Mouse (Mus musculus) heart, embryonic 14.5 days (tissue): ENCODE results near the gene Gpr83. TPM values are rescaled to one million over a fixed set of nuclear protein-coding genes. Genes with fewer than 3 reads are reported as not detected.

Experiments used
- ATAC-seq: fragments of 200-750 bp; cut with Nextera tagmentation; 2 replicates; pipeline ENCODE4 v1.8.0; 2017; ENCODE audit warnings: low read depth, moderate TSS enrichment; ENCODE audit not compliant: insufficient number of reproducible peaks, insufficient read depth, low FRiP score
- H3K27ac ChIP-seq, 2 experiments: fragments of 200-500 bp in 1 of 2; fragments of 300-500 bp in 1 of 2; sonication (generic) in 1 of 2; replicated peaks in 1 of 2; 2 replicates each; pipeline ENCODE4 v1.5.1; 2012 to 2014; ENCODE audit warnings: low read depth in 2 of 2, low read length in 2 of 2, control low read depth in 1 of 2, mild to moderate bottlenecking in 1 of 2, mixed read lengths in 1 of 2; ENCODE audit not compliant: control insufficient read depth in 1 of 2, insufficient read depth in 1 of 2
- H3K27me3 ChIP-seq: fragments of 300-500 bp; sonication (generic); 2 replicates; pipeline ENCODE4 v1.6.1; 2014; ENCODE audit warnings: mild to moderate bottlenecking, low read length, control low read depth; ENCODE audit not compliant: control insufficient read depth, insufficient read depth
- H3K36me3 ChIP-seq: fragments of 300-500 bp; sonication (generic); 2 replicates; pipeline ENCODE4 v1.6.1; 2014; ENCODE audit warnings: mild to moderate bottlenecking, control low read depth, low read length, mixed read lengths; ENCODE audit not compliant: control insufficient read depth, insufficient read depth
- H3K4me1 ChIP-seq, 2 experiments: fragments of 200-500 bp in 1 of 2; fragments of 300-500 bp in 1 of 2; sonication (generic) in 1 of 2; 2 replicates each; pipeline ENCODE4 v1.6.1; 2012 to 2014; ENCODE audit warnings: low read length in 2 of 2, control low read depth in 1 of 2, mixed read lengths in 1 of 2; ENCODE audit not compliant: control insufficient read depth in 2 of 2, insufficient read depth in 2 of 2
- H3K4me2 ChIP-seq: fragments of 300-500 bp; sonication (generic); 2 replicates; pipeline ENCODE4 v1.6.1; 2014; ENCODE audit warnings: mild to moderate bottlenecking, low read length
- H3K4me3 ChIP-seq, 2 experiments: fragments of 200-500 bp in 1 of 2; fragments of 300-500 bp in 1 of 2; sonication (generic) in 1 of 2; 2 replicates each; pipeline ENCODE4 v1.5.1; 2012 to 2014; ENCODE audit warnings: low read length in 2 of 2, mild to moderate bottlenecking in 2 of 2, control low read depth in 1 of 2, low read depth in 1 of 2, moderate library complexity in 1 of 2; ENCODE audit not compliant: control insufficient read depth in 1 of 2, insufficient read depth in 1 of 2
- H3K9ac ChIP-seq: fragments of 300-500 bp; sonication (generic); 2 replicates; pipeline ENCODE4 v1.6.1; 2014; ENCODE audit warnings: mild to moderate bottlenecking, low read length
- H3K9me3 ChIP-seq: fragments of 300-500 bp; sonication (generic); 2 replicates; pipeline ENCODE4 v1.6.1; 2016; ENCODE audit warnings: low read length, control low read depth; ENCODE audit not compliant: control insufficient read depth
- WGBS: fragments of 180-500 bp; shearing (Covaris S2); extraction: QIAGEN DNeasy Blood & Tissue Kit; methylation state at CpG from one replicate; pipeline ENCODE4 v1.1.7; 2014; 5-methylcytosine and 5-hydroxymethylcytosine counted together
- polyA plus RNA-seq: library from polyadenylated mRNA; unstranded; fragments of >200 nt; fragmentation: Nextera tagmentation; extraction: Ambion mirVana; gene quantifications from 2 replicates; pipeline ENCODE4 v1.2.1, GENCODE M21; 2014

Gpr83 gene
- polyA plus RNA-seq, 1 experiment from 2014 or later: 0.18 TPM

- no peak overlapping the region for H3K9ac ChIP-seq
- H3K27ac ChIP-seq: no peak overlapping the region
- ATAC-seq: no peak
- H3K36me3 ChIP-seq: no peaks in the 10 kb centered on the region
- H3K27me3 ChIP-seq: no peaks in the 10 kb centered on the region
- H3K4me1 ChIP-seq: no peaks in the 10 kb centered on the region; a peak in 2 of 4 replicates
- no peaks in the 10 kb centered on the region for H3K9me3 ChIP-seq
- no peak overlapping the region for H3K4me2 ChIP-seq
- no peak overlapping the region for H3K4me3 ChIP-seq
Observed at GRCm38 (mm10) chr9:14885151-14885550, 25.1 kb downstream of the Gpr83 start.

DNA sequence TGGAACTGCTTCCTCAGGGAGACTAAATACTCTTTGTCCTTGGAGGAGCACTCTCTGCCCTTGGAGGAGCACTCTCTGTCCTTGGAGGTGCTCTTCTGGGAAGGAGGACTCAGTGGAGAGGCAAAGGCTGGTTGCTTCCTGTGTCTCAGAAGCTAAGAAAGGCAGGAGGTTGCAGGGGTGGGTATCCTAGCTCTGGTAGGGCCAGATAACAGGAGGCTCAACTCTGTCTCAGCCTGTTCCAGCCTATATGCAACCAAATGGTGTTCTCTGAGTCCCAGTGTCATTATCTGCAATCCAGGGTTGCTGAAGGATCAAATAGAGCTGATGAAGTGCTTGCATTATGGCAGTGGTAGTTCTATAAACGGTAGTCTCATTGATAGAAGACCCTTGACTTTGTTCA is 25.9 kb downstream of the Gpr83 start:
- Histone ChIP-seq H3K9ac (no peak overlapping the region), H3K4me3 (no peak overlapping the region), H3K4me1 (no peaks in the 10 kb centered on the region; a peak in 2 of 4 replicates), H3K27me3 (no peaks in the 10 kb centered on the region), H3K27ac (no peak overlapping the region), H3K9me3 (no peaks in the 10 kb centered on the region), H3K4me2 (no peak overlapping the region), H3K36me3 (no peaks in the 10 kb centered on the region)
- ATAC-seq: no peak
- 75% methylated on average over 1 of the region's 1 CpGs for WGBS

GRCm38 (mm10) chr9:14887787-14888382 is 27.9 kb downstream of the Gpr83 start:
- H3K9me3 ChIP-seq: no peaks in the 10 kb centered on the region
- H3K27ac ChIP-seq: no peak overlapping the region
- H3K4me3 ChIP-seq: no peak overlapping the region
- peak; percentile 39; the same call in 1 of the 2 replicates for ATAC-seq
- no peak overlapping the region for H3K9ac ChIP-seq
- H3K4me2 ChIP-seq: no peak overlapping the region
- no peaks in the 10 kb centered on the region for H3K27me3 ChIP-seq
- 66% methylated on average over 6 of the region's 6 CpGs for WGBS
- no peaks in the 10 kb centered on the region for H3K36me3 ChIP-seq
- H3K4me1 ChIP-seq: no peaks in the 10 kb centered on the region; a peak in 2 of 4 replicates

GRCm38 (mm10) chr9:14888671-14889070 is 28.7 kb downstream of the Gpr83 start:
- no peak overlapping the region for H3K27ac ChIP-seq
- H3K9ac ChIP-seq: no peak overlapping the region
- no peaks in the 10 kb centered on the region for H3K36me3 ChIP-seq
- ATAC-seq: no peak
- no peaks in the 10 kb centered on the region; a peak in 2 of 4 replicates for H3K4me1 ChIP-seq
- H3K4me2 ChIP-seq: no peak overlapping the region
- no peaks in the 10 kb centered on the region for H3K27me3 ChIP-seq
- H3K4me3 ChIP-seq: no peak overlapping the region
- 68% methylated on average over 6 of the region's 6 CpGs for WGBS
- no peaks in the 10 kb centered on the region for H3K9me3 ChIP-seq

GRCm38 (mm10) chr9:14890699-14891098 is 30.7 kb downstream of the Gpr83 start:
- ATAC-seq: no peak
- WGBS: 81% methylated on average over 3 of the region's 3 CpGs

GRCm38 (mm10) chr9:14891891-14892290 is 31.9 kb downstream of the Gpr83 start:
- no peak overlapping the region for H3K9ac ChIP-seq
- H3K27ac ChIP-seq: no peak overlapping the region
- H3K27me3 ChIP-seq: no peaks in the 10 kb centered on the region
- H3K4me2 ChIP-seq: no peak overlapping the region
- H3K4me1 ChIP-seq: no peaks in the 10 kb centered on the region; a peak in 2 of 4 replicates
- no peaks in the 10 kb centered on the region for H3K36me3 ChIP-seq
- 87% methylated on average over 5 of the region's 5 CpGs for WGBS
- no peak overlapping the region for H3K4me3 ChIP-seq
- ATAC-seq: no peak
- H3K9me3 ChIP-seq: no peaks in the 10 kb centered on the region

More at GRCm38 (mm10) chr9:14890699-14891098, 30.7 kb downstream of the Gpr83 start:
- no peak overlapping the region for H3K4me3 ChIP-seq
- H3K9me3 ChIP-seq: no peaks in the 10 kb centered on the region
- H3K4me2 ChIP-seq: no peak overlapping the region
- no peaks in the 10 kb centered on the region for H3K27me3 ChIP-seq
- no peaks in the 10 kb centered on the region; a peak in 2 of 4 replicates for H3K4me1 ChIP-seq
- no peak overlapping the region for H3K27ac ChIP-seq
- no peak overlapping the region for H3K9ac ChIP-seq
- no peaks in the 10 kb centered on the region for H3K36me3 ChIP-seq

DNA sequence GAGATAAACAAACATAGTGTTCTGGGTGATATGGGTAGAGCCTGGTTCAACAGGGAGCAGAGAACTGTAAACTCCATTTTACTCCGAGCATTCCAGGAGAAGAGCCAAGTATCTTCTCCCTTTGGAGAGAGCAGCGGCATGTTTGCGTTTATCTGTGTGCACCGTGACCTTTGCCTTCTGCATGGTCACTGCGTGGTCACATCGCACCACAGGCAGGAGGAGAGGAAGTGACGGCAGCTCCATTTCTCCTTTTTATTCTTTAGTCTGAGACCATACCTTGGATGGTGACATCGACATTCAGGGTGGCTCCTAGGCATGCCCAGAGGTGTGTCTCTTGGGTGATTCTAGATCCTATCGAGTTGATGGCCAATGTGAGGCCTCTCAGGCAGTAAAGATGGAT is 33.4 kb downstream of the Gpr83 start:
- Histone ChIP-seq H3K4me1 (no peaks in the 10 kb centered on the region; a peak in 2 of 4 replicates), H3K4me2 (no peak overlapping the region), H3K4me3 (no peak overlapping the region), H3K27ac (no peak overlapping the region), H3K9ac (no peak overlapping the region), H3K36me3 (no peaks in the 10 kb centered on the region), H3K9me3 (no peaks in the 10 kb centered on the region), H3K27me3 (no peaks in the 10 kb centered on the region)
- WGBS: 80% methylated on average over 9 of the region's 9 CpGs
- ATAC-seq: no peak

GRCm38 (mm10) chr9:14894628-14895027 is 34.6 kb downstream of the Gpr83 start:
- Histone ChIP-seq H3K4me1 (no peaks in the 10 kb centered on the region; a peak in 1 of 4 replicates), H3K9me3 (no peaks in the 10 kb centered on the region), H3K36me3 (no peaks in the 10 kb centered on the region), H3K27me3 (no peaks in the 10 kb centered on the region), H3K4me3 (no peak overlapping the region), H3K9ac (no peak overlapping the region), H3K4me2 (no peak overlapping the region), H3K27ac (no peak overlapping the region)
- WGBS: 74% methylated on average over 3 of the region's 3 CpGs
- ATAC-seq: no peak
